Mouse (Mus musculus) neural tube, embryonic 15.5 days (tissue): ENCODE results near the gene Gnao1. TPM values are rescaled to one million over a fixed set of nuclear protein-coding genes. Genes with fewer than 3 reads are reported as not detected.
A peak's percentile ranks its signal among the peaks of the same experiment; 100 is the strongest.

ENCODE experiments used
- ATAC-seq: fragments of 200-750 bp; cut with Nextera tagmentation; 2 replicates; pipeline ENCODE4 v1.8.0; 2017; ENCODE audit warnings: mild to moderate bottlenecking, moderate TSS enrichment, moderate library complexity; ENCODE audit not compliant: low FRiP score
- H3K27ac ChIP-seq: fragments of 300-500 bp; sonication (generic); replicated peaks from 2 replicates; pipeline ENCODE4 v1.5.1; 2015; ENCODE audit warnings: mild to moderate bottlenecking, inconsistent platforms
- H3K27me3 ChIP-seq: fragments of 300-500 bp; sonication (generic); replicated peaks from 2 replicates; pipeline ENCODE4 v1.6.1; 2015; ENCODE audit warnings: inconsistent platforms
- H3K36me3 ChIP-seq: fragments of 300-500 bp; sonication (generic); 2 replicates; pipeline ENCODE4 v1.6.1; 2015; ENCODE audit warnings: inconsistent platforms
- H3K4me1 ChIP-seq: fragments of 300-500 bp; sonication (generic); 2 replicates; pipeline ENCODE4 v1.6.1; 2015; ENCODE audit warnings: inconsistent platforms
- H3K4me2 ChIP-seq: fragments of 300-500 bp; sonication (generic); 2 replicates; pipeline ENCODE4 v1.6.1; 2015; ENCODE audit warnings: inconsistent platforms, mild to moderate bottlenecking, moderate library complexity
- H3K4me3 ChIP-seq: fragments of 300-500 bp; sonication (generic); replicated peaks from 2 replicates; pipeline ENCODE4 v1.5.1; 2015; ENCODE audit warnings: mild to moderate bottlenecking, inconsistent platforms
- H3K9ac ChIP-seq: fragments of 300-500 bp; sonication (generic); replicated peaks from 2 replicates; pipeline ENCODE4 v1.6.1; 2015; ENCODE audit warnings: mild to moderate bottlenecking, inconsistent platforms
- H3K9me3 ChIP-seq: fragments of 300-500 bp; sonication (generic); replicated peaks from 2 replicates; pipeline ENCODE4 v1.6.1; 2016; ENCODE audit warnings: inconsistent platforms
- WGBS: fragments of 180-500 bp; shearing (Covaris S2); methylation state at CpG from one replicate; pipeline ENCODE4 v1.1.7; 2015; ENCODE audit warnings: mixed read lengths; 5-methylcytosine and 5-hydroxymethylcytosine counted together
- polyA plus RNA-seq: library from polyadenylated mRNA; unstranded; fragments of >200 nt; fragmentation: Nextera tagmentation; extraction: Ambion mirVana; gene quantifications from 2 replicates; pipeline ENCODE4 v1.2.1, GENCODE M21; 2015

Gene Gnao1
- polyA plus RNA-seq, 1 experiment from 2014 or later, result 251 TPM

GRCm38 (mm10) chr8:93929233-93929632 is 119.5 kb downstream of the Gnao1 start:
- Histone ChIP-seq H3K4me1 (peaks cover 8% of the 10 kb centered on the region), H3K4me3 (no peak overlapping the region), H3K27me3 (no peaks in the 10 kb centered on the region), H3K9ac (no peak overlapping the region), H3K36me3 (peaks cover 7% of the 10 kb centered on the region; the same call in 1 of the 2 replicates), H3K9me3 (no peaks in the 10 kb centered on the region), H3K4me2 (no peak overlapping the region), H3K27ac (no peak overlapping the region)
- no peak for ATAC-seq
- WGBS, result 87% methylated on average over 4 of the region's 4 CpGs

GRCm38 (mm10) chr8:93931336-93931735 is 121.6 kb downstream of the Gnao1 start:
- Histone ChIP-seq H3K36me3 (peaks cover 7% of the 10 kb centered on the region; the same call in 1 of the 2 replicates), H3K4me2 (no peak overlapping the region), H3K27me3 (no peaks in the 10 kb centered on the region), H3K9me3 (no peaks in the 10 kb centered on the region), H3K4me1 (peaks cover 8% of the 10 kb centered on the region), H3K9ac (no peak overlapping the region), H3K4me3 (no peak overlapping the region), H3K27ac (peak overlapping the region; percentile 37; the same call in 1 of the 2 replicates)
- WGBS, result 58% methylated on average over 6 of the region's 6 CpGs
- ATAC-seq, result no peak

- no peaks in the 10 kb centered on the region for H3K9me3 ChIP-seq
- no peak overlapping the region for H3K4me3 ChIP-seq
- no peak overlapping the region for H3K4me2 ChIP-seq
- H3K9ac ChIP-seq, result no peak overlapping the region
- 0 out of 2 replicates have a peak overlapping the region, but pooled peaks have one; percentile 9 for H3K27ac ChIP-seq
- H3K4me1 ChIP-seq, result peaks cover 8% of the 10 kb centered on the region
- H3K36me3 ChIP-seq, result no peaks in the 10 kb centered on the region
- WGBS, result 21% methylated on average over 6 of the region's 6 CpGs
- no peak for ATAC-seq
- no peaks in the 10 kb centered on the region for H3K27me3 ChIP-seq
Observed at GRCm38 (mm10) chr8:93932873-93933272, 123.1 kb downstream of the Gnao1 start.

GRCm38 (mm10) chr8:93933288-93933687 is 123.5 kb downstream of the Gnao1 start:
- WGBS, result 90% methylated on average over 2 of the region's 2 CpGs
- ATAC-seq, result no peak
- Histone ChIP-seq H3K27ac (no peak overlapping the region), H3K36me3 (no peaks in the 10 kb centered on the region), H3K4me1 (peaks cover 8% of the 10 kb centered on the region), H3K4me3 (no peak overlapping the region), H3K4me2 (no peak overlapping the region), H3K27me3 (no peaks in the 10 kb centered on the region), H3K9me3 (no peaks in the 10 kb centered on the region), H3K9ac (no peak overlapping the region)

- Histone ChIP-seq H3K4me1 (0 out of 2 replicates have a peak, but pooled peaks cover 5% of the 10 kb centered on the region), H3K4me3 (no peak overlapping the region), H3K27me3 (no peaks in the 10 kb centered on the region), H3K4me2 (no peak overlapping the region), H3K27ac (no peak overlapping the region), H3K9me3 (no peaks in the 10 kb centered on the region), H3K36me3 (no peaks in the 10 kb centered on the region), H3K9ac (no peak overlapping the region)
- ATAC-seq, result no peak
- 91% methylated on average over 3 of the region's 3 CpGs for WGBS
Observed at GRCm38 (mm10) chr8:93938193-93938592, 128.4 kb downstream of the Gnao1 start.

DNA sequence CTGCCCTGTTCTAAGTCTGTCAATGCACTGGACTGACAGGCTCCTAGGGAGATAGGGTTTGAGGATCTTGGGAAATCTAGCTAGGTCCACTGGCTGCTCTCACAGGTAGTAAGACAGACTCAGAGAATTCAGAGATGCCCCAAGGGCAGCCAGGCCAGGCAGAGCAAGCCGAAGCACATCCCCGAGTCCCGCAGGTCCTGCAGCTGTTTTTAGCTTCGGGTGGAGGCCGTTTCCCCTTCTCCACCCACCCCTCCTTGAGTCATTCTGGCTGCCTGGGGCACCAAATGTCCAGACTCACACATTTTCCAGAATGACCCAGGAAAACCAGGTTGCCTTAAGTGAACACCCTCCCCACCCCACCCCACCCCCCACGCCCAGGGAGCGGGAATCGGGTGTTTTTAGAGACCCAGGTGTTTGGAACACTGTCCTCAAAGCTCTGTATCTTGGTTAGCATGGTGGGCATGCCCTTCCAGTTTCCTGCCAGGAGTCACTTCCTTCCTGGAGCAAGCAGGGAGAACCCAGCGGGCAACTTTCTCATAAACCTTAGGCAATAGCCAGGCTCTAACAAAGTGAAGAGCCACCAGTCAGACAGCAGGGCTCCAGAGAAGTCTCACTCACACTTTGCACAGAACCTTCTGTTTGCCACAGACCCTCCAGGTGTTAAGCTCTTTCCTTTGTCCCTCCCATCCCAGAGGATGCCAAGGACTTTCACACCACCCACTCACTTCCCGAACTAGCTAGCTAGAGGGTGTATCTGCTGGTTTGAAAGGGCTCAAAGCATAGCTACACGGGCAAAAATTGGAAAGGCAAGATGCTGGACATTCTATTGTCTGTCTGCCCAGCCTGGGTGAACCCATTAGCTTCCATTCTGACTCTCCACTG is 131.0 kb downstream of the Gnao1 start:
- 0 out of 2 replicates have a peak overlapping the region, but pooled peaks have one; percentile 5 for H3K27ac ChIP-seq
- H3K36me3 ChIP-seq, result peaks cover 12% of the 10 kb centered on the region
- H3K9me3 ChIP-seq, result no peaks in the 10 kb centered on the region
- ATAC-seq, result no peak
- H3K4me1 ChIP-seq, result 0 out of 2 replicates have a peak, but pooled peaks cover 5% of the 10 kb centered on the region
- WGBS, result 75% methylated on average over 11 of the region's 11 CpGs
- no peak overlapping the region for H3K4me2 ChIP-seq
- no peak overlapping the region for H3K4me3 ChIP-seq
- no peak overlapping the region for H3K9ac ChIP-seq
- no peaks in the 10 kb centered on the region for H3K27me3 ChIP-seq

DNA sequence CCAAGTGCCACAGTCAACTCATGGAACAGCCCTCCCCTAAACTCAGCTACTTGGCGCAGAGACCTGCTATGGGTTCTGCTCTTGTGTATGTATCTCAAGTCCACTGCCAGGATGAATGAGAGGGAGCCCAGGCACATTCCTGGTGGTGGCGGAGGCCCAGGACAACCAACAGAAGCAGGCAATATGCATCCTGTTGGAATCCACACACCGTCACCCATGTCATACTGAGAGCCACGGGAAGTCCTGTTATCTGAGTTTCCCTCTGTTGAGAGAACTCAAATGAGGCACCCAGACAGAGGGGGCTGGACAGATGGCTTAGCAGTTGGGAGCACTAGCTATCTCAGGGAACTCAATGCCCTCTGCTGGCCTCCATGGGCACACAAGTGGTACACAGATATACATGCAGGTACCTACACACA is 131.9 kb downstream of the Gnao1 start:
- ATAC-seq, result no peak
- H3K9me3 ChIP-seq, result no peaks in the 10 kb centered on the region
- WGBS, result 74% methylated on average over 4 of the region's 4 CpGs

GRCm38 (mm10) chr8:93945781-93946180 is 136.0 kb downstream of the Gnao1 start:
- H3K27me3 ChIP-seq, result no peaks in the 10 kb centered on the region
- 73% methylated on average over 4 of the region's 4 CpGs for WGBS
- no peak overlapping the region for H3K4me2 ChIP-seq
- no peaks in the 10 kb centered on the region for H3K4me1 ChIP-seq
- no peak for ATAC-seq
- H3K9me3 ChIP-seq, result no peaks in the 10 kb centered on the region
- no peak overlapping the region for H3K4me3 ChIP-seq
- no peak overlapping the region for H3K9ac ChIP-seq
- peaks cover 60% of the 10 kb centered on the region for H3K36me3 ChIP-seq
- H3K27ac ChIP-seq, result no peak overlapping the region

More for the DNA sequence above, 131.9 kb downstream of the Gnao1 start:
- Histone ChIP-seq H3K4me3 (no peak overlapping the region), H3K4me1 (0 out of 2 replicates have a peak, but pooled peaks cover 5% of the 10 kb centered on the region), H3K36me3 (peaks cover 20% of the 10 kb centered on the region), H3K4me2 (no peak overlapping the region), H3K9ac (no peak overlapping the region), H3K27ac (no peak overlapping the region), H3K27me3 (no peaks in the 10 kb centered on the region)

- Histone ChIP-seq H3K4me3 (no peak overlapping the region), H3K36me3 (peaks cover 66% of the 10 kb centered on the region), H3K27me3 (no peaks in the 10 kb centered on the region), H3K4me2 (no peak overlapping the region), H3K4me1 (no peaks in the 10 kb centered on the region), H3K9ac (no peak overlapping the region), H3K27ac (no peak overlapping the region), H3K9me3 (no peaks in the 10 kb centered on the region)
- ATAC-seq, result no peak
- WGBS, result 93% methylated on average over 1 of the region's 1 CpGs
Observed at GRCm38 (mm10) chr8:93946397-93946796, 136.6 kb downstream of the Gnao1 start.

DNA sequence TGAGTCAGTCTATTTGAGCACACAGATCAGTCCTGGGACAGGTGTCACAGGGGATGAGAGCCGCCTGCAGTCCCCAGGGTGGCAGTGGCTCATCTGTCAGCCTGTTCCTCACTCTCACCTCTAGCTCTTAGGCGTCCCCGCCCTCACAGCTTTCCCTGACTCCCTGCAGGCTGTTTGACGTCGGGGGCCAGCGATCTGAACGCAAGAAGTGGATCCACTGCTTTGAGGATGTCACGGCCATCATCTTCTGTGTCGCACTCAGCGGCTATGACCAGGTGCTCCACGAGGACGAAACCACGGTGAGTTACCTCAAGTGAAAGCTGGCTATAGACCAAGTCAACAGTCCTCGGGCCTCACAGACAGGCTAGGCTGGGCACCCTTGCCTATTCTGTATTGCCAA is 140.4 kb downstream of the Gnao1 start:
- Histone ChIP-seq H3K36me3 (peaks cover 94% of the 10 kb centered on the region), H3K4me1 (no peaks in the 10 kb centered on the region), H3K4me3 (no peak overlapping the region), H3K9ac (no peak overlapping the region), H3K4me2 (no peak overlapping the region), H3K9me3 (no peaks in the 10 kb centered on the region), H3K27ac (no peak overlapping the region), H3K27me3 (no peaks in the 10 kb centered on the region)
- 89% methylated on average over 14 of the region's 14 CpGs for WGBS
- no peak for ATAC-seq

DNA sequence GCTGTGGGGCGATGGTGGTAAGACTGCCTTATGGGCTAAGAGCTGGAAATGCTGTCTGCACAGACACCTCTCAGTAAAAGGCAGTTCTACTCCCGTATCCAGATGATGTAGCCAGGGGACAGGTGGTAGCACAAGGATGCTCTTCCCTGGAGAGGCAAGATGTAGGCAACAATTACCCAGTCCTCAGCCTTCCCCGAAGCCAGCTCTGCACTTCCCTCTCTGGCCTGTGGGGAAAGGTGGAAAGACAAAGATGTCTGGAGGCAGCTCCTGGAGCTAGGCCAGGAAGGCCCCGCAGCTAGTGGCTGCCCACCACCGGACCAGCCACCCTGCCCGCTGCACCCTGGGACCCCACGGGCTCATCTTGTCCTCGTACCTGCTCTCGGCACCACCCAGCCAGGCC is 142.7 kb downstream of the Gnao1 start:
- no peak overlapping the region for H3K27ac ChIP-seq
- H3K36me3 ChIP-seq, result peaks cover 97% of the 10 kb centered on the region
- no peak for ATAC-seq
- no peak overlapping the region for H3K4me3 ChIP-seq
- no peak overlapping the region for H3K9ac ChIP-seq
- H3K4me2 ChIP-seq, result no peak overlapping the region
- no peaks in the 10 kb centered on the region for H3K9me3 ChIP-seq
- no peaks in the 10 kb centered on the region for H3K4me1 ChIP-seq
- 75% methylated on average over 9 of the region's 9 CpGs for WGBS
- H3K27me3 ChIP-seq, result no peaks in the 10 kb centered on the region

DNA sequence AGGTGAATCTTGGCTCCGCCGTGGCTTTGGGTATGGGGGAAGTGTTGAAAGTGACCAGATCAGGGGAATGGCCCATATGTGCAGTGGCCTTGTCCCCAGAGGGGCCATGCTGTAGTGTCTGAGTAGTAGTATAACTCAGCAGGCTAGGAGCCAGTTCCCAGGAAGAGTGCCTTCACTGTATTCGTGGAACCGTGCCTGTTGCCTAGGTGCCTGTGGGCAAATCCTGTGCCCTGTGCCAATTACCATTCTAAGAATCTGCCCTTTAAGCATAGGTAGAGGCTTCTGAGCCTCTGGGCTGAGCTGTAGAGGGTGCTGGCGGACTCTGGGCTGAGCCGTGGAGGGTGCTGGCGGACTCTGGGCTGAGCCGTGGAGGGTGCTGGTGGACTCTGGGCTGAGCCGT is 148.6 kb downstream of the Gnao1 start:
- H3K4me2 ChIP-seq, result no peak overlapping the region
- H3K9me3 ChIP-seq, result no peaks in the 10 kb centered on the region
- H3K27ac ChIP-seq, result no peak overlapping the region
- H3K4me1 ChIP-seq, result no peaks in the 10 kb centered on the region
- no peak overlapping the region for H3K9ac ChIP-seq
- H3K27me3 ChIP-seq, result no peaks in the 10 kb centered on the region
- no peak; the same call in 1 of the 2 replicates for ATAC-seq
- no peak overlapping the region for H3K4me3 ChIP-seq
- peaks cover 68% of the 10 kb centered on the region for H3K36me3 ChIP-seq
- 84% methylated on average over 9 of the region's 9 CpGs for whole genome bisulfite sequencing
